Mouse (Mus musculus): ENCODE data around the gene Pygo1.

Gene Pygo1

DNA sequence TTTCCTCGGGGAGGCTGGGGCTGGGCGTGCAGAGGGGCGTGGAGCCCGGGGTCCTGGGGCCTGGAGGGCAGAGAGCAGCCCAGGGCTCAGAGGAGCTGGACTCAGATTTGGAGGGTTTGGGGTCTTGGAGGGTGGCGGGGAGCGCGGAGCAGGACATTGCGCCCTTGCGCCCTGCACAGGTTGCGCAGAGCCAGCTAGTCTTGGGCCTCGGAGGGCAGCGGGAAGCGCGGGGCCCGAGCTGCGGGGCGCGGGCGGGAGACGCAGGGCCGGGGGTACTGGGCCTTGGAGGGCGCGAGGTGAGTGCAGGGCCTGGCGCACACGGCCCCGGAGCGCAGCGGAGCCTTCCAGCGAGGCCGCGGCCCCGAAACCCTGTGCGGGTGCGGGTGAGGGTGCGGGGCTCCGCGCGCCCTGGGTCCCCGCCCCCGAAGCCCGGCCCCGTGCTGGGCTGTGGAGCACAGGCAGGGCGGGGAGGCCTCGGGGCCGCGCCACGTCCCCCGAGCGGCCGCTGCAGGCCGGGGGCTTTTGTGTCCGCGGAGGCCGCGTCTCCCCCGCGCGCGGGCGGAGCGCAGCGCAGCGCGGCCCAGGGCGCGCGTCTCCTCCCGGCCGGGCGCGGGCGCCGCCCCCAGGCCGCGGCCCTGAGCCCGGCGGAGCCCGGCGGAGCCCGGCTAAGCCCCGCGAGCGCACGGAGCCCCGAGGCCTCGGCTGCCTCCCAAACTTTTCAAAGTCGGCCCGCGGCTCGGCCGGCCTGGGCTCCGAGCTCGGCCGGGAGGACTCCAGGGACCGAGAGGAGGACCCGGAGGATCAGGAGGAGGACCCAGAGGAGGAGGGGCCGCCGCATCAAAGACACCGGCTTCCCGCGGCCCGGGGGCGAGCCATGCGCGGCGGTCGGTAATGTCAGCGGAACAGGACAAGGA is at the start of gene Pygo1:
Gene Pygo1 (plus strand): TSS at position 625 of the 914 bp plus-strand sequence.
- no peak for DNase-seq

DNA sequence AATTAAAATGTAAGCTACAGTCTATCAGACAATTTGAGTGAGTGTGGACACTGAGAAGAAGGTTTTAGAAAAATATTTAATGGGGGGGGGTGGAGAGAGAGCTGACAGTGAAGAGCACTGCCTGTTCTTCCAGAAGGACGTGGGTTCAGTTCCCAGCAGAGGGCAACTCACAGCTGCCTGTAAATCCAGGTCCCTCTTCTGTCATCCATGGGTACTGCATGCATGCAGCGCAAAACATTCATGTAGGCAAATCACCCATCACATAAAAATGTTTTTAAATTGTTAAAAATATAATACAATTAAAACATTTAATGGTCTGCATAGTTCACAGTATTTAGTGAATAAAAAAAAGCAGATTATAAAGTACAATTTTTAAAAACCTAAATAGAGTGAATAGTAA is 49.6 kb upstream of the Pygo1 start:
- no peak for DNase-seq

DNA sequence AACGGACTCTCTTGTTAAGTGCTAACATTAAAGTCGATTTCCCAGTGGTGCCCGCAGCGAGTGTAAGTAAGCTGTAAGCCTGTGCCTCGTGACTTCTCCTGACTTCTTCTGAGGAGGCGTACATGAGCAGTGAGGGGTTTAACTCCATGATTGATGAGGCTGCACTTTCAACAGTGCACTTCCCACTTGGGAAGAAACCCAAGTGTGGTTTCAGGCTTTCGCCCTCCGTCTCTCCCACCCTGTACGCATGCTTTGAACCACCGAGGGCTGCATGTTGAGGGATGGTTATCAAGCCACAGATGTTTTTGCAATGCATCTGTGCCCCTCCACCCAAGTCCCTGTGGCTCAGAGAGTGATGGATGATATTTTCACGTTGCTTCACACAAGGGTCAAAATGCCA is 47.5 kb upstream of the Pygo1 start:
- no peak for DNase-seq

DNA sequence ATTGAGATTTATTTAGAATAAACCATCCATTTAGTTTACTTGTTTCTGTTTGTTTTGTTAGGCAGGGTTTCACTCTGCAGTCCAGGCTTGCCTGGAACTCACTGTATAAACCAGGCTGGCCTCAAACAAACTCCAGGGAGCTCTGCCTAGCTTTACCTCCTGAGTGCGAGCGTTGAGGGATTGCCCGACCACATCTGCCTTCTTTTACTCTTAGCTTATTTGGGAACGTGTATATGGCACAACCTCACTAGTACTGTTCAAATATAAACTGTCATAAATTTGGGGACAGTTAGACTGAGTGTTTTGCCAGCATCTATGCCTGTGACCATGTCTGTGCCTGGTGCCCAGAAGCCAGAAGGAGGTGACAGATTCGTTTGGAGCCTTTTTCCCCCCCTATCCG is 46.8 kb upstream of the Pygo1 start:
- no peak for DNase-seq

DNA sequence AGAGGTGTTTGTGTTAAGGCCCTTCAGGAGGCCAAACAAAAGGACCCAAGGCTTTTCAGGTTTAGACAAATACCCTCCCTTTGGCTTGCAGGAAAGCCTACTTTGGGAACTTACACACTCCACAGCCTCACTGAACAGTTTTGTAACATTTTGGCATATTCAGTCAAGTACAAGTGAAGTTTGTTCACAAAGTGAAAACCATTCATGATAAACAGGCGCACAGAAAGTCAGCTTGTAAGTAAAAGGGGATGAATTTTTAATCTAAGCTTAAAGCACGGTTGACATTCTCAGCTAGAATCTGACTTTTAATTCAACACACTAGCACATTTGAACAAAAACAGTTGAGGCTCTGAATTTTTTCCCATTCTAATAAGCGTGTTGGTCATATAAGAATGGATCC is 45.8 kb upstream of the Pygo1 start:
- DNase-seq: no peak

DNA sequence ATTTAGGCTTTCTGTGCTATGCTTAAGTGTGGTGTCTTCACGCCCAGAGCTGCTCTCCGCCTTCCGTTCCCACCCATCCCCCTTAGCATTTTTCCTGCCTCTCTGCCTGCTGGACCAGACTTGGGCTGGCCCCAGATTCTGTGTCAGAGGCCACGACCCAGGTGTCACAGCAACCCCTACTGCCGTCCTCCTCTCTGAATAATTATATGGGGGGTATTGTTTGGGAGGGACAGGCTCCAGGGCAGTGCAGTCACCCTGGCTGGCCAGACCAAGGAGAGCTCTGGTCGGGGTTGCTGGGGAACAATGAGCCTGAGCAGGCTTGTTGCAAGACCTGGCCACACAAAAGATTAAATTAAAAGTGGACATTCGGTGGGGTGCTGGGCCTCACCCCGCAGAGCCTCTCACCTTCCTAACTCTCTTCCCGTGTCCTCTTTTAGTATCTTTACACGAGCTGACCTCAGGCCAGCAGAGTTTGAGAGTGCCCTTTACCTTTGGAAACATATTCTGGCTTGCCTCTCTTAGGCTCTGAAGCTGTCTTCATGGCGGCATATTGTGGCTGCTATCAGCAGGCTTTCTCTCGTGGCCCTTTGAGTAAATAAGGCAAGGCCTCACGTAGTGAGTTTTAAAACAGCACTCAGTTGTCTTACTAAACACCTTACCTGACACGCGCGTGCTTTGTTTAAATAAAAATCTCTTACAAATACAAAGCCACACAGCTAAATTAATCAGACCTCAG is 45.1 kb upstream of the Pygo1 start:
- no peak for DNase-seq

DNA sequence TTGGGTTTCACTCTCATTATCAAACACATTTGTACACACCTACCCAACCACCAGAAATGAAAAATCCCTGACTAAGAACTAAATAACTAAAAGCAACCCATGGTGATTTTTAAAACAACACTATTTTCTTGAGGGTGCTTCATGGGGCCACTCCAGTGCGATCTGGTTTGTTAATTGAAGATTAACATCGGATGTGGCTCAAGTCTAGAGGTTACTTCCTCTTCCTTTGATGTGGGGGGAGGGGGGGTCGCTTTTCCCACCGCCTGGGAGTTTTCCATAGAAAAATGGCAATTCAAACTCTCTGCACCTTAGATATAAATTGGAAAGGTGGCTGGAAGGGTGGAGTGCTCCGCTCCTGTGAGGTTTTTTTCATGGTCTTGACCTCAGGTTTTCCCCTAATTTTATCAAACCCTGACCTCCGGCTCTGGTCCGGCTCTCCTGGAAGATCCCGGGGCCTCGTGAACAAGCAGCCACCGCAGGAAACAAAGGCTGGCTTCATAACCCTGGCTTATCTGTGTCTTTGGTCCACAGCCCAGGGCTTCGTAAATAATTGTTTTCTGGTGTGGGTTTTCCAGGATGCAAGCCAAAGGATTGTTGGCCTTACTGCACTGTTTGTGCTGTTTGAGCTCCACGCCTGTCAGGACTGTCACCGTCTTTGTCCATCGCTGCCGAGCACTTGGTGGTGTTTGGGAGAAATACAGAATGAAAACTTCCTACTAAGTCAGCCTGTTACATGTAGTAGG is 44.2 kb upstream of the Pygo1 start:
- DNase-seq: no peak

DNA sequence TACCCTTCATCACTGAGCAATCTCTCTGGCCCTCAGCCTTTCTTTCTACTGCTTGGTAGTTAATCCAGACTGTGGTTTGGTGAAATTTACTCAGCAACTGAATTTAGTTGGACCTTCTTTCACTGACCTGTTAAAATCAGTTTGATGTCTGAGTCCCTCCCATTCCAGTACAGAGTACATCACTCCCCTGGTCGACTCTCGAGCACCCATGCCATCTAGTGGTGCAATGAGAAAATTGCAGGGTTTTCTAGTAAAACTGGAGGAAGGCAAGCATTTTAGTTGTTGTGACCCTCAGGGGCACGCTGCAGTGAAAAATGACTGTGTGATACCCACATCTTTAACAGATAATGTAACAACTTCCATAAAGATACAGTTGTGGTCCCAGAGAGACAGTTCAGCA is 41.5 kb upstream of the Pygo1 start:
- DNase-seq: peak in 1 of 2 experiments; percentile 17

DNA sequence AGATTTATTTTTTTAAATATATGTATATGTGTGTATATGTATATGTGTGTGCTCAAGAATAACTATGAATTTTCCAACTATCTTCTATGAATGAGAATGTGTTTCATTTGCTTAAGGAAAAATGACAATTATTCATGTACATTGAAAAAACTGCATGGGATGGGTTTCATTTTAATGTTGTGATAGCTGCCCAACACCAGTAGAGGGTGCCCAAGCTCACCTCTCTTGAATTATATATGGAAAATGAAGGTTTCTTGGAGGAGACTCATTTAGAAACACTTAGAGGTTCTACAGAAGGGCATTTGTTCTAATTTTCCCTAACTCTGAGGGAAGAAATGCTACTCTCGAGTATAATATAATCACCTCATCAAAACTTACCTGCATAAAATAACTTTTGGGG is 35.7 kb upstream of the Pygo1 start:
- DNase-seq: no peak

DNA sequence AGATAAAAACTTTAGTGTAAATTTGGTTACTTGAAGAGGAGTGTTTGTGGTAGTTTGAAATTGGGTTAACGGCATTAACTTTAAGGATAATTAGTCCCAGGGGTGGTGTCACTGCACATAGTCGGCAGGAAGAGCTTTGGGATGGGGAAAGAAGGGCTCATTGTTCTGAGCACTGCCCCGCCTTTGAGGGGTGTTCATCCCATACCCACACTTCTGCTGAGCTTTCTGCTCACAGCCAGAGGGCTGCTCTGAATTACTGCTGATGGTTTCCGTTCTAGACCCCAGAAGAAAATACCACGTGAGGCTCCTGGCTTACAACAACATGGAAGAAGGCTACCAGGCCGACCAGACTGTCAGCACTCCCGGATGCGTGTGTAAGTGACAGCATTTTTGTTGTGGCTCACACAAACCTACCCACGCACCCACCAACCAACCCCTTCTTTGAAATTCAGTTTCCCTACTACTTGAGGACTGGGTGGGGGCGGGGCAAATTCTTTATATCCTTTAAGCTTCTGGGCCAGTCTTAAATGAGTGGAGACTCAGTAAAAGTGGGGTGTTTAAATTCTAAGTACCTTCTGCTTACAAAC is 34.9 kb upstream of the Pygo1 start:
- peak in 1 of 2 experiments; percentile 28 for DNase-seq

DNA sequence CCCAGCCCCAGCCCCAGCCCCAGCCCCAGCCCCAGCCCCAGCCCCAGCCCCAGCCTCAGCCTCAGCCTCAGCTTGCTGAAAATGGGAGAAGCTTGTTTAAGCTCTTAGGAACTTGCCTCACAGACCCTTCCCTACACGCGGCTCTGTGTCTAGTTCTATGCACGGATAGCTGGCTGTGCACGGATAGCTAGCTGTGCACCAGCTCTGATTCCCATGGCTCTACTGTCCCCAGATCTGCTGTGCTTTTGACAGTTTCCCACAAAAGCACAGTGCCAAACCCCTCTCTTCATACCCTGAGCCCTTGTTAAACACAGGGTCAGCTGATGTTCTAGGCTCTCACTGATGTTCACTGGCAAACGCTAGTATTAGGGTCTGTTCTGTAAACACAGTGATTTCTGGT is 32.7 kb upstream of the Pygo1 start:
- DNase-seq: no peak

DNA sequence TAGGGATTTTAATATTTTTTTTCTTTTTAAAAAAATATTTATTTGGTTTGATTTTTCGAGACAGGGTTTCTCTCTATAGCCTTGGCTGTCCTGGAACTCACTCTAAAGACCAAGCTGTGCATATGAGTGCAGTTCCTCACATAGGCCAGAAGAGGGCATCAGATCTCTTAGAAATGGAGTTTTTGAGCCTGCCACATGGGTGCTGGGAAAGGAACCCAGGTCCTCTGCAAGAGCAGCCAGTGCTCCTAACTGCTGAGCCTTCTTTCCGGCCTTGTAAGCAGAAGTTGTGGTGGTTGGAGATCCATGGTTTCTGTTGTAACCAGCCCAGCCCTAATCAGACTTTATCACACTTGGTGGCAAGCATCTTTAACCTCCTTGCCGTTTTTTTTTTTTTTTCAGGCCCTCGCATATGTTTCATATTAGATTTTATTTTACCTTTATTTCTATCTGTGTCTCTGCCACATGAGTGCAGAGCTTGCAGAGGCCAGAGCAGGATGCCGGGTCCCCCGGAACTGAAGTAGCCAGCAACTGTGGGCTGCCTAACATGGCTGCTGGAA is 30.6 kb upstream of the Pygo1 start:
- no peak for DNase-seq

DNA sequence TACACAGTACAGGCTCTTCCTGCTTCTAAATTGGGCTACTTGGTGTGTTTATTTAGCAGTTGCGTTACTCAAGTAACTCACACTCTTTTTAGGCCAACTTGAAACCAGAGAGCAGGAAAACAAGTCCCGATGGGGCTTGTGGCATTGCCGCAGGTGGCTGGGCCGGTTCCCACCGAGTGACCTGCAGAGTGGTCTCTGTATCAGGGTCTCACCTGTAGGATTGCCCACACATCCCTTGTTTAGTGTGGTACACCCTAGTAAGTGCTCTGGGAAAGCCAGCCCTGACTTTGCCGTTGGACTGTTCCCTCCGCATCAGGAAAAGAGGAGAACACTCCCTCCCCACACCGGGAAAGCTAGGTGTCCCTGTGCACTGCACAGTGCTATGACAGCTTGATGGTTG is 23.4 kb upstream of the Pygo1 start:
- DNase-seq: no peak

DNA sequence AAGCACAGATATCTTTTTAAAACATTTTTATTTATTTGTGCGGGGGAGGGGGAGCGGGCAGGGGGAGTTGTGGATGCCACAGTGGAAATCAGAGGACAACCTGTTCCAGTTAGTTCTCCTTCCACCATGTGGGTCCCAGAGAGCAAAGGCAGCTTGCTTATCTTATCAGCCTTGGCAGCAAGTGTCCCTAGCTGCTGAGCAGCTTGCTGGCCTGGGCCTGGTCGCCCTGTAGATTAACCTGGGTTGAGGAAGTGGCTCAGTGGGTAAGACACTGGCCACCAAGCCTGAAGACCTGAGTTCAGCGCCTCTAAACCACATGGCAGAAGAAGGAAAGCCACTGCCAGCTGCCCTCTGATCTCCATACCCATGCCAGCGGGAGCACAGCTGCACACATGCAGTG is 22.8 kb upstream of the Pygo1 start:
- no peak for DNase-seq

DNA sequence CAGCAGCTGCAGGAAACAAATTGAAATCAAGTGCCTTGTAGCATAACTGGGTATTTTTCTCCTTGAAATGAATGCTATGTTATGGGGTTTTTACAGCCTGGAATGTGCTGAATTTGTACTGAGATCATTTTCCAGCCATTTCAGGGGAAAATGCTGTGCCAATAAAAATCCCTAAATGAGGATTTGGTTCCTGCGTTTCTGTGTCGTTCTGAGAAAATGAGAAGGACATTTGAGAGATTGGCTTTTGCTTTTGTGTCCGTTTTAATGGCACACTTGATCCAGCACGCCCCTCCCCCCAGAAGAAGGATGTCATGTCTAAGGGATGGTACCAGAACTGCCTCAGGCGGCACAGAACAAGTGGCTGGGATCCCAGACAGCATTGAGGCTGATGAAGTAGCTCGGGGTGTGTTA is 18.7 kb upstream of the Pygo1 start:
- DNase-seq: no peak

DNA sequence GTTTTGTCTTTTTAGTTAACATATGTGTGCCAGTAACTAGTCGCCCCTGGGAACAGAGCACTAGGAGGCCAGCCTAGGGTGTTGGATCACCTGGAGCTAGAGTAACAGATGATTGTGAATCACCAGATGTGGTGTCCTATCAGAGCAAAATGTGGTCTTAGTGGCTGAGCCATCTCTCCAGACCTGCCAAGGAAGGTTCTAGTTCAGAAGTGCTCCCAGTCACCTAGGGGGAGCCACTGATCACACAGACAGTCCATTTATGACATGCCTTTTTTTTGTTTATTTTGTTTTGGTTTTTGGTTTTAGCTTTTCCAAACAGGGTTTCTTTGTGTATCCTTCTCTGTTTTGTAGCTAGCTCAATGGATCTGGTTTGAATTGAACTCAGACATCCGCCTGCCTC is 14.1 kb upstream of the Pygo1 start:
- no peak for DNase-seq

DNA sequence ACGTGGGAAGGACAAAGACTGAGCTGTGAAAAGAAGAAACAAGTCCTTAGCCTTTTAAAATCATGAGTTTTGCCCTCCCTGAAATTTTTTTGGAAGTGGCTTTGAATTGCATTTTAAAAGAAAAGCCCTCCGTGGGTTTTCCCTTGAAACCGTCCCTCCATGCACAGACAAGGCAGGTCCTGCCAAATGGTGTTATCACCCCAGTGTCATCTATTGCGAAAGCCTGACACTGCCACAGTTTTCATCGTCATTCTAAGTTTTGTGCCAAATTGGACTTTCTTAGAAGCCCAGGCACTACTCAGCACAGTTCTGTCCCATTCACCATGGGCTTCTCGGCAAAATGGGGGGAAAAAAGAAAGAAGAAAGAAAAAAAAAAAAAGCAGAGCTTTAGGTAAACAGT is 11.9 kb upstream of the Pygo1 start:
- DNase-seq: no peak

DNA sequence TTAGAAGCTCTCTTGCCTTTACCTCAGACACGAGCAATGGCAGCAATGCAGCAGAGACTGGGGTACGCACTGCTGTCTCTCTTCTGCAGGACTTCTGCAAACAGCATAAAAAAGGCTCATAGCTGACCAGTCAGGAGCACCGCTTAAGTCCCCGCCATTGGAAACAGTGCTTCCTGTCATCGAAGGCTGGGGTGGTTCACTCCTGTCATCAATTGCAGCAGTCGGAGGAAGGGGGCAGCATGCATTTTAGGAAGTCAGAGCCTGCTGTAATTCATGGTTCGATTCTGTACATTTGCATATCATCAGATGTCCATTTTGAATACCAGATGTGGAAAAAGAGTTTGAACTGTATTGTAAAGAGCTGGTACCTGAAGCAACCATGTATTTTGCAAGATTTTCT is 9.7 kb upstream of the Pygo1 start:
- no peak for DNase-seq

DNA sequence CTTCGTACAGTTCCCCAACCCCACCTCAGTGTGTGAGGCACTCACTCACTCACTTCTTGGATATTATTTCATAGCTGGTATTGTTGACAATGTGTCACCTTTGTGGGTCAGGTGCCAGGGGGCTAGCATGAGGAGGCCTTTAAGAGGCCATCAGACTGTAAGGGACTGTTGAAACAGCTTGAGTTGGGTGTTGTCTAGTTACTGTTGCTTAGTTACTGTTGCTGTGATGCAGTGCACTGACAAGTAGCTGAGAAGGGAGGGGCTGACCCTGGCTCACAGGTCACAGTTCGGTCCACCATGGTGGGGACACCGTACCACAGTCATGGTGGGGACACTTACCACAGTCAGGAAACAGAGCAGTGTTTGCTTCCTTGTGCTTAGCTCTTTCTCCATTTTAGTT is 2.4 kb upstream of the Pygo1 start:
- DNase-seq: no peak

DNA sequence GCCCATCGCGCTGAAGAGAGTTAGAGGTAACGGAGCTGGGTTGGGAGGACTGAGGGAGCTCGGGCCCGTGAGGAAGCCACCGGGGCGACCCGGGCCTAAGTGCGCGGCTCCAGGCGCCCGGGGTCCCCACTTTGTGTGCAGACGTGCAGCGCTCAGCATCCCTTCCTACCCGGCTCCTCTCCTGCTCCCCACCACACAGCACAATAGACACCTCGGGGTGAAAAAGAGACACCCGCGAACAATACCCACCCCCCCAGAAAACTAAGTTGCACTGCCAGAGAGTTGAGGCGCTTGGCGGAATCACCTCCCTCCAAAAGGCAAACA is 452 bp downstream of the Pygo1 start:
- DNase-seq: no peak

DNA sequence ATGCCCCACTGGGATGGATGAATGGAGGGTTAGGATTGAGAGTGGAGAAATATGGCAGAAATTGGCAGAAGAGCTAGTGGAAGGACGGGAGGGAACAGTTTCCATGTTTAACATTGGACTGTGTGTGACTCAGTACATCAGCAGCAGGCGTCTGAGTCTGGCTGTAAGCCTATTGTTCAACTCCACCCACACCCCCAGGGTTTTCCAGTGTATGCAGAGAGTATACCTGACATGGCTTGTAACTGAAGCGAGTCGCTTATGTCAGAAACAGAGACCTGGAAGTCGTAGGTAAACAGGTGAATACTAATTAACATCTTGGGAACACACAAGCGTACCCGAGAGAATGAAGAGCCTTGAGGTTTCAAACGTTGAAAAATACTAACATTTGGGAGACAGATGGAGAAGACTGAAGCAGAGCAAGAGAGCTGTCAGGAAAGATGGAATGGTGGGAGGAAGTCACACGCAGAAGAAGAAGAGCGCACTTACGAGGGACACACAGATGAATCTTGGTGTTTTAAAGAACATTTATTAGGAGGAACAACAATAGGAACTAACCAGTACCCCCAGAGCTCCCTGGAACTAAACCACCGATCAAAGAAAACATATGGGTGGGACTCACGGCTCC is 5.8 kb downstream of the Pygo1 start:
- DNase-seq: no peak

DNA sequence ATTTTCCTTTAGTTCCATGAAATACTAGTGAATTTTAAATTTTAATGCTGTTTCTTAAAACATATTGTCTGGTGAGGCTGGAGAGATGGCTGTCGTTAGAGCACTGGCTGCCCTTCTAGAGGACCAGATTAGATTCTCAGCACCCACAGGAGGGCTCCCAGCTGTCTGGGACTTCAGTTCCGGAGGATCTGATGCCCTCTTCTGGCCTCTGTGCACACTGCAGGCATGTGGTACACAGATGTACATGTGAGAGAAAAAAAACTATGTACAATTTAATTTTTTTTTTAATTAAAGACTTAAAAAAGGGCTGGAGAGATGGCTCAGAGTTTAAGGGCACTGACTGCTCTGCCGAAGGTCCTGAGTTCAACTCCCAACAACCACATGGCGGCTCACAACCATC is 9.9 kb downstream of the Pygo1 start:
- no peak for DNase-seq

DNA sequence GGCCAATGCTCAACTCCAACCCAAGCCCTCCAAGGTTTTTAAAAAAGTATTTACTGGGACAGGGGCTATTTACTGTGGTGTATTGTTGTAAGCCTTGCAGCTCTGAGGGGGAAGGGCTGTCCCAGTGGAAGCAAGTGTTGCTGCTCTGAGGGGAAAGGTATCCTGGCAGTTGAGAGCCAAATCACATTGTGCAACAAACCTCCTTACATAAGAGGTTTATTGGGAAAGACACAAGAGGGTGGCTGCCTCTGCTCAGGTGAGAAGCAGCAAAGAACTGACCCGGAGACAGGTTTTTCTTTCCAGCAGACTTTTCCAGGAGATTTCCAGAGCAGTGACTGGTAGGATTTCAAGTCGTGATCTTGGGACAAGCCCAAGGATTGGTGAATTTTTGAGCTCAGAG is 10.9 kb downstream of the Pygo1 start:
- DNase-seq: no peak

Data from thymus, adult 18-20 months (tissue).